Mouse (Mus musculus) liver, embryonic 15.5 days (tissue): Measurements from ENCODE around the gene Ripply3. TPM values are rescaled to one million over a fixed set of nuclear protein-coding genes. Genes with fewer than 3 reads are reported as not detected.

Experiments used
- ATAC-seq: fragments of 200-750 bp; cut with Nextera tagmentation; 2 replicates; pipeline ENCODE4 v1.8.0; 2017; ENCODE audit warnings: moderate number of reproducible peaks, mild to moderate bottlenecking, moderate library complexity; ENCODE audit not compliant: insufficient read depth
- H3K27ac ChIP-seq: fragments of 300-500 bp; sonication (generic); replicated peaks from 2 replicates; pipeline ENCODE4 v1.5.1; 2015; ENCODE audit warnings: mild to moderate bottlenecking, inconsistent platforms
- H3K27me3 ChIP-seq: fragments of 300-500 bp; sonication (generic); 2 replicates; pipeline ENCODE4 v1.6.1; 2015; ENCODE audit warnings: mild to moderate bottlenecking, inconsistent platforms
- H3K36me3 ChIP-seq: fragments of 300-500 bp; sonication (generic); replicated peaks from 2 replicates; pipeline ENCODE4 v1.6.1; 2015; ENCODE audit warnings: moderate library complexity, mild to moderate bottlenecking, inconsistent platforms
- H3K4me1 ChIP-seq: fragments of 300-500 bp; sonication (generic); replicated peaks from 2 replicates; pipeline ENCODE4 v1.6.1; 2015; ENCODE audit warnings: inconsistent platforms
- H3K4me2 ChIP-seq: fragments of 300-500 bp; sonication (generic); 2 replicates; pipeline ENCODE4 v1.6.1; 2015; ENCODE audit warnings: moderate library complexity, mild to moderate bottlenecking, inconsistent platforms
- H3K4me3 ChIP-seq: fragments of 300-500 bp; sonication (generic); replicated peaks from 2 replicates; pipeline ENCODE4 v1.5.1; 2015; ENCODE audit warnings: mild to moderate bottlenecking, inconsistent platforms
- H3K9ac ChIP-seq: fragments of 300-500 bp; sonication (generic); 2 replicates; pipeline ENCODE4 v1.6.1; 2015; ENCODE audit warnings: moderate library complexity, mild to moderate bottlenecking, inconsistent platforms
- H3K9me3 ChIP-seq: fragments of 300-500 bp; sonication (generic); replicated peaks from 2 replicates; pipeline ENCODE4 v1.6.1; 2016; ENCODE audit warnings: inconsistent platforms
- WGBS: fragments of 180-500 bp; shearing (Covaris S2); methylation state at CpG from one replicate; pipeline ENCODE4 v1.1.7; 2015; ENCODE audit warnings: mixed read lengths; ENCODE audit not compliant: insufficient replicate concordance; 5-methylcytosine and 5-hydroxymethylcytosine counted together
- polyA plus RNA-seq: library from polyadenylated mRNA; unstranded; fragments of >200 nt; fragmentation: Nextera tagmentation; extraction: Ambion mirVana; gene quantifications from 2 replicates; pipeline ENCODE4 v1.2.1, GENCODE M21; 2015

Gene Ripply3
- 1.7 and 1.9 TPM in 2 replicates for polyA plus RNA-seq

- no peak within 1 kb of the TSS for H3K27ac ChIP-seq
- H3K27me3 ChIP-seq, result peaks cover 36% of the 10 kb centered on the region
- H3K9ac ChIP-seq, result peak within 1 kb of the TSS; percentile 46; the same call in 1 of the 2 replicates
- H3K36me3 ChIP-seq, result no peaks in the 10 kb centered on the region
- 2% methylated on average over 63 of the region's 63 CpGs for WGBS
- H3K4me2 ChIP-seq, result peak within 1 kb of the TSS; percentile 80
- peak within 1 kb of the TSS; percentile 59 for H3K4me3 ChIP-seq
- peaks cover 35% of the 10 kb centered on the region for H3K4me1 ChIP-seq
- H3K9me3 ChIP-seq, result no peaks in the 10 kb centered on the region
- ATAC-seq, result peak; percentile 48; the same call in 1 of the 2 replicates
Measured at GRCm38 (mm10) chr16:94327781-94328711, at the start of gene Ripply3. Ripply3 (plus strand) TSS chr16:94328420.

GRCm38 (mm10) chr16:94283972-94284371 lies 44.2 kb upstream of the Ripply3 start:
- ATAC-seq, result no peak
- peaks cover 6% of the 10 kb centered on the region; the same call in 1 of the 2 replicates for H3K4me1 ChIP-seq
- no peak overlapping the region for H3K27ac ChIP-seq
- H3K36me3 ChIP-seq, result no peaks in the 10 kb centered on the region; the same call in 1 of the 2 replicates
- no peaks in the 10 kb centered on the region for H3K27me3 ChIP-seq
- H3K4me3 ChIP-seq, result no peak overlapping the region
- H3K4me2 ChIP-seq, result no peak overlapping the region
- H3K9me3 ChIP-seq, result no peaks in the 10 kb centered on the region
- WGBS, result 69% methylated on average over 3 of the region's 3 CpGs
- H3K9ac ChIP-seq, result no peak overlapping the region

GRCm38 (mm10) chr16:94287826-94288225 lies 40.4 kb upstream of the Ripply3 start:
- H3K9ac ChIP-seq, result no peak overlapping the region
- peaks cover 22% of the 10 kb centered on the region for H3K4me1 ChIP-seq
- WGBS, result 42% methylated on average over 9 of the region's 9 CpGs
- H3K9me3 ChIP-seq, result no peaks in the 10 kb centered on the region
- no peaks in the 10 kb centered on the region for H3K36me3 ChIP-seq
- H3K27me3 ChIP-seq, result peaks cover 9% of the 10 kb centered on the region
- H3K4me3 ChIP-seq, result no peak overlapping the region
- no peak overlapping the region for H3K4me2 ChIP-seq
- no peak for ATAC-seq
- no peak overlapping the region for H3K27ac ChIP-seq

GRCm38 (mm10) chr16:94289138-94290072 lies 38.8 kb upstream of the Ripply3 start:
- Histone ChIP-seq H3K36me3 (no peaks in the 10 kb centered on the region), H3K27me3 (peaks cover 9% of the 10 kb centered on the region), H3K4me2 (peak overlapping the region; percentile 92), H3K9ac (peak overlapping the region; percentile 64), H3K9me3 (no peaks in the 10 kb centered on the region), H3K27ac (no peak overlapping the region), H3K4me1 (peaks cover 22% of the 10 kb centered on the region), H3K4me3 (peak overlapping the region; percentile 71)
- WGBS, result 11% methylated on average over 39 of the region's 39 CpGs
- ATAC-seq, result peak; percentile 22

- Histone ChIP-seq H3K27ac (no peak overlapping the region; the same call in 1 of the 2 replicates), H3K36me3 (no peaks in the 10 kb centered on the region), H3K4me1 (peaks cover 22% of the 10 kb centered on the region), H3K27me3 (peaks cover 9% of the 10 kb centered on the region), H3K4me3 (peak overlapping the region; percentile 71), H3K4me2 (peak overlapping the region; percentile 92), H3K9ac (peak overlapping the region; percentile 64), H3K9me3 (no peaks in the 10 kb centered on the region)
- ATAC-seq, result peak; percentile 85
- WGBS, result 4% methylated on average over 51 of the region's 52 CpGs
Measured at GRCm38 (mm10) chr16:94290073-94290999, 37.9 kb upstream of the Ripply3 start.

GRCm38 (mm10) chr16:94291141-94291540 lies 37.1 kb upstream of the Ripply3 start:
- Histone ChIP-seq H3K9ac (no peak overlapping the region), H3K4me2 (no peak overlapping the region), H3K9me3 (no peaks in the 10 kb centered on the region), H3K27ac (0 out of 2 replicates have a peak overlapping the region, but pooled peaks have one; percentile 10), H3K4me1 (peaks cover 22% of the 10 kb centered on the region), H3K36me3 (no peaks in the 10 kb centered on the region), H3K27me3 (peaks cover 9% of the 10 kb centered on the region), H3K4me3 (no peak overlapping the region)
- ATAC-seq, result peak; percentile 52; the same call in 1 of the 2 replicates
- 61% methylated on average over 4 of the region's 4 CpGs for WGBS

GRCm38 (mm10) chr16:94298081-94298480 lies 30.1 kb upstream of the Ripply3 start:
- no peak overlapping the region for H3K27ac ChIP-seq
- no peaks in the 10 kb centered on the region for H3K36me3 ChIP-seq
- peaks cover 13% of the 10 kb centered on the region; the same call in 1 of the 2 replicates for H3K4me1 ChIP-seq
- H3K4me2 ChIP-seq, result no peak overlapping the region
- WGBS, result 74% methylated on average over 5 of the region's 5 CpGs
- no peak overlapping the region for H3K4me3 ChIP-seq
- H3K9ac ChIP-seq, result no peak overlapping the region
- no peak for ATAC-seq
- H3K9me3 ChIP-seq, result no peaks in the 10 kb centered on the region
- H3K27me3 ChIP-seq, result peaks cover 18% of the 10 kb centered on the region

GRCm38 (mm10) chr16:94299210-94299609 lies 29.0 kb upstream of the Ripply3 start:
- H3K27me3 ChIP-seq, result peaks cover 28% of the 10 kb centered on the region
- 50% methylated on average over 4 of the region's 4 CpGs for WGBS
- no peaks in the 10 kb centered on the region for H3K36me3 ChIP-seq
- ATAC-seq, result no peak
- no peaks in the 10 kb centered on the region for H3K9me3 ChIP-seq
- no peak overlapping the region for H3K27ac ChIP-seq
- peaks cover 14% of the 10 kb centered on the region; the same call in 1 of the 2 replicates for H3K4me1 ChIP-seq
- H3K4me3 ChIP-seq, result no peak overlapping the region
- no peak overlapping the region for H3K4me2 ChIP-seq
- H3K9ac ChIP-seq, result no peak overlapping the region

- Histone ChIP-seq H3K4me2 (no peak overlapping the region), H3K36me3 (no peaks in the 10 kb centered on the region), H3K9me3 (no peaks in the 10 kb centered on the region), H3K27me3 (peaks cover 29% of the 10 kb centered on the region), H3K4me1 (peaks cover 14% of the 10 kb centered on the region; the same call in 1 of the 2 replicates), H3K4me3 (no peak overlapping the region), H3K27ac (no peak overlapping the region), H3K9ac (no peak overlapping the region)
- no peak for ATAC-seq
- WGBS, result 64% methylated on average over 4 of the region's 4 CpGs
Measured at GRCm38 (mm10) chr16:94301194-94301593, 27.0 kb upstream of the Ripply3 start.

- 57% methylated on average over 5 of the region's 5 CpGs for WGBS
- Histone ChIP-seq H3K27ac (no peak overlapping the region), H3K4me2 (no peak overlapping the region), H3K27me3 (peaks cover 29% of the 10 kb centered on the region), H3K4me1 (peaks cover 14% of the 10 kb centered on the region; the same call in 1 of the 2 replicates), H3K36me3 (no peaks in the 10 kb centered on the region), H3K9ac (no peak overlapping the region), H3K4me3 (no peak overlapping the region), H3K9me3 (no peaks in the 10 kb centered on the region)
- ATAC-seq, result no peak
Measured at GRCm38 (mm10) chr16:94301696-94302095, 26.5 kb upstream of the Ripply3 start.
